Mouse (Mus musculus): Measurements from ENCODE around the gene Fuca2. TPM values are rescaled to one million over a fixed set of nuclear protein-coding genes. Genes with fewer than 3 reads are reported as not detected.

Gene Fuca2
- polyA plus RNA-seq, 1 experiment: 39.1 TPM

GRCm38 (mm10) chr10:13560014-13560674 lies 60.8 kb downstream of the Fuca2 start:
- no peaks in the 10 kb centered on the region for H3K4me1 ChIP-seq (ENCODE audit: control insufficient read depth, insufficient read depth, low read length)
- H3K27ac ChIP-seq (ENCODE audit: insufficient read depth, low read length): no peak overlapping the region
- TF ChIP-seq POLR2A (IDR thresholded peaks at IDR 0.05; ENCODE audit: extremely low read depth, insufficient read depth, low read length): no peak
- no peak for TF ChIP-seq CTCF (IDR thresholded peaks at IDR 0.05; ENCODE audit: extremely low read depth, insufficient read depth, low read length)
- no peak overlapping the region for H3K4me3 ChIP-seq (ENCODE audit: insufficient read depth, low read length)

- no peak overlapping the region for H3K27ac ChIP-seq (ENCODE audit: insufficient read depth, low read length)
- H3K4me1 ChIP-seq (ENCODE audit: control insufficient read depth, insufficient read depth, low read length): no peaks in the 10 kb centered on the region
- H3K4me3 ChIP-seq (ENCODE audit: insufficient read depth, low read length): no peak overlapping the region
- TF ChIP-seq POLR2A (IDR thresholded peaks at IDR 0.05; ENCODE audit: extremely low read depth, insufficient read depth, low read length) (no peak), CTCF (IDR thresholded peaks at IDR 0.05; ENCODE audit: extremely low read depth, insufficient read depth, low read length) (peak; percentile 88)
These were observed 65.2 kb downstream of the Fuca2 start for GRCm38 (mm10) chr10:13564364-13565079.

GRCm38 (mm10) chr10:13565080-13565448 lies 65.7 kb downstream of the Fuca2 start:
- Histone ChIP-seq H3K27ac (ENCODE audit: insufficient read depth, low read length) (no peak overlapping the region), H3K4me1 (ENCODE audit: control insufficient read depth, insufficient read depth, low read length) (no peaks in the 10 kb centered on the region), H3K4me3 (ENCODE audit: insufficient read depth, low read length) (no peak overlapping the region)
- TF ChIP-seq CTCF (IDR thresholded peaks at IDR 0.05; ENCODE audit: extremely low read depth, insufficient read depth, low read length): no peak
- TF ChIP-seq POLR2A (IDR thresholded peaks at IDR 0.05; ENCODE audit: extremely low read depth, insufficient read depth, low read length): no peak

GRCm38 (mm10) chr10:13566393-13566792 lies 67.1 kb downstream of the Fuca2 start:
- no peak overlapping the region for H3K4me3 ChIP-seq (ENCODE audit: insufficient read depth, low read length)
- H3K4me1 ChIP-seq (ENCODE audit: control insufficient read depth, insufficient read depth, low read length): no peaks in the 10 kb centered on the region; the same call in 1 of the 2 replicates
- no peak overlapping the region for H3K27ac ChIP-seq (ENCODE audit: insufficient read depth, low read length)
- TF ChIP-seq CTCF (IDR thresholded peaks at IDR 0.05; ENCODE audit: extremely low read depth, insufficient read depth, low read length): no peak
- no peak for TF ChIP-seq POLR2A (IDR thresholded peaks at IDR 0.05; ENCODE audit: extremely low read depth, insufficient read depth, low read length)

Other genes starting within 250 kb of the Fuca2 start
- gene Phactr2, start 25.1 kb upstream of the Fuca2 start, polyA plus RNA-seq (2012; rRNA removed): 6.2 and 6.7 TPM in 2 replicates
- 6.8 and 7.1 TPM in 2 replicates for gene Adat2, start 53.4 kb downstream of the Fuca2 start, polyA plus RNA-seq (2012; rRNA removed)
- 30.3 and 30.8 TPM in 2 replicates for gene Pex3, start 53.6 kb downstream of the Fuca2 start, polyA plus RNA-seq (2012; rRNA removed)